Mouse (Mus musculus): ENCODE results near the gene Timp3.

DNA sequence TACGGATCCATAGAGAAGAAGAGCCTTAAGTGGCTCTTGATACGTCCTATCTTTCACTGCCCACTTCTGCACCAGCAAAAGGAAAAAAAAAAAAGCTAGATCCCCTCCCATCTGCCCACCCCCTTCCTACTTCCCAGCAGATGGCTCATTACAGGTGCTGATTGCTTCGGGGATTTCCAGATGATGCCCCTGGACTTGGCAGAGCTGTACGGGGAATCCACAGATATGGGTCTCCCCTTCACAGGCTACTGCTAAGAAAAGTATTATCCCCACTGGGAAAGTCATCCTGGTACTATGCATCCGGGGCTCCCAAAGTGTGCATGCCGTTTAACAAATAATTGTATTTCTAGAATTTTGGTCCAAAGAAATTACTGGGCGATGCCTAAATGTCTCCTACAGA lies 17.5 kb downstream of the Timp3 start:
- no peak for TF ChIP-seq CTCF (conservative IDR thresholded peaks at IDR 0.05; ENCODE audit: low read length)
- no peak for TF ChIP-seq POU5F1 (IDR thresholded peaks at IDR 0.05; ENCODE audit: borderline replicate concordance, low read length)

Data from E14TG2a.4 (cell line).